Comparison of ENCODE assay signal across 20 mouse cellular contexts in the genomic region with DNA sequence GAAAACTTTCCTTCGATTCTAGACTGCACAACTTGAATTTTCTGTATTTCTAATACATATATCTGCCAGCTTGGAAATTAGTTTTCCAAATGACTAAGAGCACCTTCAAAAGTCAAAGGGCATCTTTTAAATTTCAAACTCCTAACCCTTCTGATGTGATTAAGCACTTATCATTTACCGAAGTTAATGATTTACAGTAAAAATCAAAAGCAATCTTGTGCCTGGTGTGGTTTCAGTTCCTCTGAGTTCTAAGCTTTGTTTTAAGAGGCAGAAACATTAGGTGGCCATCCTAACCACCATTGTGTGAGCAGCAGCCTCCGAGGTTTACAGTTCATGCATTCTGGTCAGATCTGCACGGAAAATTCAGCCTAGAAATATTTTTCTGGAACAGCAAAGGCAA. TPM values are rescaled to one million over a fixed set of nuclear protein-coding genes. Genes with fewer than 3 reads are reported as not detected.
DNase-seq lines count a peak whose midpoint lies in the region; ATAC-seq and TF ChIP-seq lines count a peak whose summit lies in the region.
"Had no signal": no experiment of that assay in that cellular context is flagged by ENCODE, and none has a peak within 500 bp of the region (broad histone marks: within the 10 kb centered on the region; RNA-seq: fewer than 3 reads in every experiment).

No protein-coding gene starts in this region.

- no peak overlapping the region for H3K9ac ChIP-seq in hindbrain, embryonic 15.5 days
- no peak overlapping the region for H3K9ac ChIP-seq in CH12.LX (ENCODE audit: insufficient read depth, low read depth)
- H3K9ac ChIP-seq: forebrain, embryonic 15.5 days; heart, embryonic 15.5 days had no signal

- TF ChIP-seq RAD21 in CH12.LX (IDR thresholded peaks at IDR 0.05; ENCODE audit: low read depth, low read length): no peak

- in situ Hi-C loops in CH12.LX (cut with MboI; ENCODE audit: low pct_ligation_motif_present, low pct_unique_long_range_greater_than_20kb, low sequenced_read_pairs): no loop called here

- no peaks in the 10 kb centered on the region for H3K36me3 ChIP-seq in hindbrain, embryonic 15.5 days
- H3K36me3 ChIP-seq in hindbrain, embryonic 10.5 days: no peaks in the 10 kb centered on the region
- H3K36me3 ChIP-seq in CH12.LX (replicated peaks in 1 of 2; ENCODE audit: control insufficient read depth in 1 of 2, insufficient read depth in 1 of 2, low read length in 1 of 2): peaks cover 0 to 2% of the 10 kb centered on the region in 2 experiments
- H3K36me3 ChIP-seq: forebrain, embryonic 15.5 days; heart, embryonic 15.5 days had no signal

- no peak for ATAC-seq in hindbrain, embryonic 15.5 days (ENCODE audit: low FRiP score, low read depth)
- ATAC-seq: forebrain, embryonic 15.5 days had no signal

- peaks cover 8% of the 10 kb centered on the region for H3K4me1 ChIP-seq in hindbrain, embryonic 15.5 days (replicated peaks)
- H3K4me1 ChIP-seq in hindbrain, embryonic 10.5 days (replicated peaks): peaks cover 12% of the 10 kb centered on the region
- H3K4me1 ChIP-seq in CH12.LX (ENCODE audit: control insufficient read depth in 1 of 2, insufficient read depth in 2 of 2): peaks cover 11 to 23% of the 10 kb centered on the region in 2 experiments
- peaks cover 5% of the 10 kb centered on the region; the same call in 1 of the 2 replicates for H3K4me1 ChIP-seq in olfactory bulb, adult 2 months (ENCODE audit: control insufficient read depth, insufficient read depth, low read length)

- peak overlapping the region; percentile 90 for H3K4me2 ChIP-seq in hindbrain, embryonic 15.5 days
- H3K4me2 ChIP-seq in CH12.LX (ENCODE audit: insufficient read depth, low read depth, poor library complexity, severe bottlenecking): no peak overlapping the region
- H3K4me2 ChIP-seq: forebrain, embryonic 15.5 days; heart, embryonic 15.5 days had no signal

- H3K9me3 ChIP-seq in hindbrain, embryonic 15.5 days: no peaks in the 10 kb centered on the region
- H3K9me3 ChIP-seq in hindbrain, embryonic 10.5 days: no peaks in the 10 kb centered on the region
- peaks cover 15% of the 10 kb centered on the region for H3K9me3 ChIP-seq in CH12.LX (replicated peaks; ENCODE audit: low read length)
- H3K9me3 ChIP-seq: forebrain, embryonic 15.5 days; heart, embryonic 15.5 days had no signal

- no peak overlapping the region for H3K27ac ChIP-seq in hindbrain, embryonic 15.5 days (replicated peaks)
- no peak overlapping the region for H3K27ac ChIP-seq in hindbrain, embryonic 10.5 days
- peak overlapping the region; percentile 90 for H3K27ac ChIP-seq in layer of hippocampus, adult 2 months
- H3K27ac ChIP-seq in CH12.LX (ENCODE audit: insufficient read depth, low read depth): no peak overlapping the region
- H3K27ac ChIP-seq in olfactory bulb, adult 2 months (ENCODE audit: insufficient read depth, low read depth, low read length): peak overlapping the region; percentile 40; the same call in 1 of the 2 replicates
- H3K27ac ChIP-seq: forebrain, embryonic 15.5 days; heart, embryonic 15.5 days had no signal

- H3K4me3 ChIP-seq in hindbrain, embryonic 15.5 days: 0 out of 2 replicates have a peak overlapping the region, but pooled peaks have one; percentile 63
- H3K4me3 ChIP-seq in hindbrain, embryonic 10.5 days: no peak overlapping the region
- peak overlapping the region; percentile 73 for H3K4me3 ChIP-seq in layer of hippocampus, adult 2 months
- no peak overlapping the region for H3K4me3 ChIP-seq in CH12.LX (replicated peaks in 1 of 3; ENCODE audit: low read depth in 2 of 3, low read length in 2 of 3, poor library complexity in 1 of 3)
- H3K4me3 ChIP-seq in olfactory bulb, adult 2 months (ENCODE audit: insufficient read depth, low read depth, low read length): peak overlapping the region; percentile 35
- H3K4me3 ChIP-seq: erythroblast, embryonic 14.5 days; forebrain, embryonic 15.5 days; heart, embryonic 15.5 days had no signal

- no peak for DNase-seq in hindbrain, embryonic 10.5 days (ENCODE audit: low spot score)
- DNase-seq in layer of hippocampus, adult 2 months (ENCODE audit: low spot score in 2 of 2): no peak
- DNase-seq in layer of hippocampus, postnatal 36 days: no peak
- no peak for DNase-seq in CH12.LX (ENCODE audit: extremely low read depth)
- DNase-seq in lung, postnatal 4 days: no peak
- DNase-seq in right cerebral cortex, adult 18-20 months: no peak
- DNase-seq: adrenal gland, postnatal 10 days; B cell, adult 2 months; cerebellum, adult 18-20 months; cerebellum, postnatal 36 days; heart, adult 18-20 months; kidney, adult 18-20 months; layer of hippocampus, adult 9-11 months; lung, postnatal 14 days had no signal

- H3K79me2 ChIP-seq in CH12.LX (replicated peaks; ENCODE audit: control insufficient read depth, extremely low read depth, insufficient read depth, poor library complexity, severe bottlenecking): no peaks in the 10 kb centered on the region

- peak; percentile 37; the same call in 1 of the 2 replicates for TF ChIP-seq EP300 in CH12.LX (IDR thresholded peaks at IDR 0.05; ENCODE audit: low read length)

- no peak for TF ChIP-seq CTCF in layer of hippocampus, adult 2 months (conservative IDR thresholded peaks at IDR 0.05)
- TF ChIP-seq CTCF in CH12.LX (conservative IDR thresholded peaks at IDR 0.05 in 1 of 2, IDR thresholded peaks at IDR 0.05 in 1 of 2; ENCODE audit: low read depth in 2 of 2, low read length in 2 of 2): no peak
- no peak for TF ChIP-seq CTCF in olfactory bulb, adult 2 months (IDR thresholded peaks at IDR 0.05; ENCODE audit: insufficient read depth, low read depth, low read length)

- no peak for TF ChIP-seq POLR2A in CH12.LX (IDR thresholded peaks at IDR 0.05; ENCODE audit: low read depth, low read length)
- no peak for TF ChIP-seq POLR2A in olfactory bulb, adult 2 months (IDR thresholded peaks at IDR 0.05; ENCODE audit: insufficient read depth, low read depth, low read length)

- WGBS in hindbrain, embryonic 15.5 days: 76% methylated on average over 4 of the region's 4 CpGs
- 85% methylated on average over 4 of the region's 4 CpGs for WGBS in hindbrain, embryonic 10.5 days
- 55% methylated on average over 4 of the region's 4 CpGs for WGBS in olfactory bulb, adult 2 months

- 0 out of 2 replicates have a peak, but pooled peaks cover 4% of the 10 kb centered on the region for H3K27me3 ChIP-seq in hindbrain, embryonic 15.5 days
- peaks cover 43% of the 10 kb centered on the region for H3K27me3 ChIP-seq in hindbrain, embryonic 10.5 days (ENCODE audit: insufficient read depth, poor library complexity, severe bottlenecking)
- no peaks in the 10 kb centered on the region for H3K27me3 ChIP-seq in CH12.LX (replicated peaks)

- dilution Hi-C loops in CH12.LX (cut with MboI; ENCODE audit: extremely low pct_ligation_motif_present, extremely low pct_unique_long_range_greater_than_20kb, low sequenced_read_pairs): no loop called here

TF ChIP-seq in CH12.LX, 34 proteins besides CTCF, POLR2A, EP300 and RAD21:
- no peak for TF ChIP-seq USF1 (IDR thresholded peaks at IDR 0.05; ENCODE audit: low read depth, low read length)
- no peak for TF ChIP-seq SMC3 (IDR thresholded peaks at IDR 0.05; ENCODE audit: low read depth, low read length)
- 0 out of 2 replicates have a peak, but pooled peaks have one; percentile 28 for TF ChIP-seq IRF4 (IDR thresholded peaks at IDR 0.05; ENCODE audit: low read depth, low read length)
- no peak for TF ChIP-seq E2F4 (IDR thresholded peaks at IDR 0.05; ENCODE audit: insufficient replicate concordance, low read depth, low read length)
TF ChIP-seq in CH12.LX: peak in this region for 1.

RNA-seq across cellular contexts. Expression of a gene that starts 1.6 kb away (rescaled TPM):
- polyA plus RNA-seq in hindbrain, embryonic 15.5 days (2015; fragmentation: Nextera tagmentation; extraction: Ambion mirVana): 9.5 and 9.8 TPM in 2 replicates
- polyA plus RNA-seq in hindbrain, embryonic 10.5 days (2016; fragmentation: Nextera tagmentation; extraction: Ambion mirVana): not detected in 2 replicates
- total RNA-seq in layer of hippocampus, adult 2 months (2021): 100 to 1,000 TPM; 131 to 136 TPM
- 100 to 1,000 TPM; 116 to 139 TPM for total RNA-seq in layer of hippocampus, postnatal 36 days (2021)
- total RNA-seq in CH12.LX (2012; rRNA removed) (4.6 and 4.7 TPM in 2 replicates), CH12.LX (2014; rRNA removed) (2.6 and 4.3 TPM in 2 replicates)
- 3.9 and 5.0 TPM in 2 replicates for polyA plus RNA-seq in CH12.LX (2012; ENCODE audit: insufficient read length, low read depth)
- not detected in 2 replicates for polyA plus RNA-seq in olfactory bulb, adult 2 months (2012; ENCODE audit: insufficient read depth, insufficient read length, low replicate concordance, missing spikeins)
- total RNA-seq: hematopoietic stem cell, adult 5-6 weeks had no signal
- polyA plus RNA-seq: erythroblast, embryonic 14.5 days had no signal

Comparison
In these comparisons a context has a peak if more than half of its experiments do, and no peak if none do; other contexts are left out.
1. H3K4me3 ChIP-seq: peak in hindbrain, embryonic 15.5 days (single experiment), layer of hippocampus, adult 2 months (single experiment) and olfactory bulb, adult 2 months (single experiment); none in hindbrain, embryonic 10.5 days (single experiment) and CH12.LX (0 of 3).
2. H3K27ac ChIP-seq: peak in layer of hippocampus, adult 2 months (single experiment) and olfactory bulb, adult 2 months (single experiment); none in hindbrain, embryonic 15.5 days (single experiment), hindbrain, embryonic 10.5 days (single experiment) and CH12.LX (single experiment).